Mouse (Mus musculus) G1E (cell line): Measurements from ENCODE around the gene Lrriq4. TPM values are rescaled to one million over a fixed set of nuclear protein-coding genes. Genes with fewer than 3 reads are reported as not detected.
A peak's percentile ranks its signal among the peaks of the same experiment; 100 is the strongest.

Experiments
- ATAC-seq: 2 replicates; pipeline ENCODE4 v1.8.0; 2016; ENCODE audit warnings: mild to moderate bottlenecking; ENCODE audit not compliant: insufficient number of reproducible peaks, poor library complexity, low FRiP score, severe bottlenecking; ENCODE audit errors: extremely low read depth
- DNase-seq: peaks from one replicate; pipeline ENCODE4 v3.0.0; 2012; ENCODE audit warnings: low spot score
- H3K27me3 ChIP-seq: 2 replicates; pipeline ENCODE4 v1.6.1; 2012; ENCODE audit warnings: mild to moderate bottlenecking, low read length, inconsistent platforms; ENCODE audit not compliant: insufficient read depth
- H3K36me3 ChIP-seq: replicated peaks from 2 replicates; pipeline ENCODE3; 2012; ENCODE audit warnings: mild to moderate bottlenecking, inconsistent platforms
- H3K4me1 ChIP-seq: 2 replicates; pipeline ENCODE4 v1.6.1; 2012; ENCODE audit warnings: low read depth, low read length, inconsistent platforms, mixed read lengths; ENCODE audit not compliant: insufficient read depth
- H3K4me3 ChIP-seq: 2 replicates; pipeline ENCODE4 v1.5.1; 2012; ENCODE audit warnings: low read depth, mild to moderate bottlenecking, inconsistent platforms, low read length, moderate library complexity, mixed read lengths
- H3K9me3 ChIP-seq: replicated peaks from 2 replicates; pipeline ENCODE4 v1.6.1; 2012; ENCODE audit warnings: inconsistent platforms
- CTCF ChIP-seq: IDR thresholded peaks from 2 replicates; pipeline ENCODE4 v1.5.1; 2012; ENCODE audit warnings: low read depth, low read length, inconsistent platforms, mixed read lengths
- GATA1 ChIP-seq: IDR thresholded peaks from 2 replicates; pipeline ENCODE4 v1.6.1; 2012; ENCODE audit warnings: borderline replicate concordance, low read length, inconsistent platforms, mixed read lengths
- GATA2 ChIP-seq: IDR thresholded peaks from 2 replicates; pipeline ENCODE4 v1.6.1; 2012; ENCODE audit warnings: low read depth, low read length, inconsistent platforms, borderline replicate concordance
- POLR2AphosphoS5 ChIP-seq: IDR thresholded peaks from 2 replicates; pipeline ENCODE4 v1.6.1; 2012; ENCODE audit warnings: low read depth, low read length, inconsistent platforms; ENCODE audit not compliant: insufficient replicate concordance
- TAL1 ChIP-seq: conservative IDR thresholded peaks from 2 replicates; pipeline ENCODE4 v1.6.1; 2012; ENCODE audit warnings: low read depth, low read length, inconsistent platforms, mixed read lengths
- polyA plus RNA-seq: library from polyadenylated mRNA; stranded (reverse); fragments of >175 nt; gene quantifications from 2 replicates; pipeline ENCODE4 v1.2.3, GENCODE M21; 2012
- total RNA-seq, 2 experiments: library from RNA; stranded (forward) in 1 of 2; stranded (reverse) in 1 of 2; fragments of 200-1000 nt in 1 of 2; fragments of >200 nt in 1 of 2; fragmentation: Nextera tagmentation in 1 of 2; gene quantifications; 2 replicates each; pipeline ENCODE4 v1.2.3; 2014 to 2017

Lrriq4 gene
- total and polyA plus RNA-seq, 3 experiments = 0.11 TPM; not detected in 2

DNA sequence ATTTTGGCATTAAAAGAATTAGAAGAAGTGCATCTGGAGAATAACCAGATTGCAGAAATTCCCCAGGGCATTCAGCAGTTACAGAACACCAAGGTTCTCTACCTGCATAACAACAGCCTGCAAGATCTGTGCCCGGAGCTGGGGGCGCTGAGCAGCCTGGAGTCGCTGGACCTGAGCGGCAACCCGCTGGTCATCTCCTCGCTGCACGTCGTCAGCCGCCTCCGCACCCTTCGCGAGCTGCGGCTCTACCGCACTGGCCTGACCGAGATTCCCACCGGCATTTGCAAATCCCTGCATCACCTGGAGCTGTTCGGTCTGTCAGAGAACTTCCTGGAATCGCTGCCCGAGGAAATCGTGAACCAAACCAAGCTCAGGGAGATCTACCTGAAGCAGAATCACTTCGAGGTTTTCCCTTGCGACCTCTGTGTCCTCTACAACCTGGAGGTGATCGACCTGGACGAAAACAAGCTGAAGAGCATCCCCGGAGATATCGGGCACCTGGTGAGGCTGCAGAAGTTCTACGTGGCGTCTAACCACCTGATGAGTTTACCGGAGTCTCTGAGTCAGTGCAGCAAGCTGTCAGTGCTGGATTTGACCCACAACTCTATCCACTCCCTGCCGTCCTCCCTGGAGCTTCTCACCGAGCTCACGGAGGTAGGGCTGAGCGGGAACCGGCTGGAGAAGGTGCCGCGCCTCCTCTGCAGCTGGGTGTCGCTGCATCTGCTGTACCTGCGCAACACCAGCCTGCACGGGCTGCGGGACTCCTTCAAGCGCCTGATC lies 5.9 kb downstream of the Lrriq4 start:
- peaks cover 19% of the 10 kb centered on the region for H3K27me3 ChIP-seq
- H3K4me3 ChIP-seq = no peak overlapping the region
- no peaks in the 10 kb centered on the region for H3K36me3 ChIP-seq
- H3K9me3 ChIP-seq = no peaks in the 10 kb centered on the region
- no peak for TF ChIP-seq CTCF
- no peak for TF ChIP-seq TAL1
- peaks cover 5% of the 10 kb centered on the region for H3K4me1 ChIP-seq
- ATAC-seq (no peak), DNase-seq (no peak)

DNA sequence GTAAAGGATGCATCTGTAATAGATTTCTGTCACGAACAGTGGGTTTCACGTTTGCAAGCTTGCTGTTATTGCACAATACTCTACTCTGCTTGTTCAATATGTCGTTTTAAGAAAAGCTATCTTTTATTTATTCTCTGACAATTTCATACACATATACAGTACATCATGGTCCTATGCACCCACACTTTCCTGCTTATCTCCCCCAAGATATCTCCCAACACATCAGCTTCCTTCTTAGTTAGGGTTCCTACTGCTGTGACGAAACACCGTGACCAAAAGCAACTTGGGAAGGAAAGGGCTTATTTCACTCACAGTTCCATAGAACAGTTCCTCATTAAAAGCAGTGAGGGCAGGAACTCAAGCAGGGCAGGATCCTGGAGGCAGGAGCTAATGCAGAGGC lies 11.6 kb downstream of the Lrriq4 start:
- TF ChIP-seq TAL1 (no peak), GATA2 (no peak), CTCF (no peak)
- H3K9me3 ChIP-seq = no peaks in the 10 kb centered on the region
- H3K36me3 ChIP-seq = no peaks in the 10 kb centered on the region
- no peak overlapping the region for H3K4me3 ChIP-seq
- peaks cover 3% of the 10 kb centered on the region; the same call in 1 of the 2 replicates for H3K27me3 ChIP-seq
- no peak for DNase-seq
- H3K4me1 ChIP-seq = no peaks in the 10 kb centered on the region
- no peak for ATAC-seq

DNA sequence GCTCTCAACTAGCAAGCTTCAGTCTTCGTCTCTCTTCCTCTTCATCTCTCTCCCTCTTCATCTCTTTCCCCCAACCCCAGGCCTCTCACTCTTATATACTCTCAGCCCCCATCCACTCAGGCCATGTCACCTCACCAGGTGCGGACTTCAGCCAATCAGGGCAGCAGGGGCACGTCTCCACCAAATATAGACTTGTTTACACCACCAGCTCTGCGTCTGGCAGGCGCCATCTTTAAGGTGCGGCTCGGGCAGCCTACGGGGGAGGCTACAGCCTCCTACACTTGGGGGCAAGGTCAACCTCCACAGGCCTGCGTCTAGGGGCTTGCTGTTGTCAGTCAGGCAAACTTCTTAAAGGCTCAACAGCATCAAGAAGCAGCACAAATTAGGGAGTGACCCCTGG lies 14.2 kb downstream of the Lrriq4 start:
- H3K27me3 ChIP-seq = peaks cover 3% of the 10 kb centered on the region; the same call in 1 of the 2 replicates
- TF ChIP-seq GATA2 (no peak), CTCF (no peak), POLR2AphosphoS5 (no peak), GATA1 (no peak), TAL1 (no peak)
- DNase-seq = no peak
- H3K4me3 ChIP-seq = no peak overlapping the region
- H3K9me3 ChIP-seq = no peaks in the 10 kb centered on the region
- no peak for ATAC-seq
- no peaks in the 10 kb centered on the region for H3K4me1 ChIP-seq
- no peaks in the 10 kb centered on the region for H3K36me3 ChIP-seq

DNA sequence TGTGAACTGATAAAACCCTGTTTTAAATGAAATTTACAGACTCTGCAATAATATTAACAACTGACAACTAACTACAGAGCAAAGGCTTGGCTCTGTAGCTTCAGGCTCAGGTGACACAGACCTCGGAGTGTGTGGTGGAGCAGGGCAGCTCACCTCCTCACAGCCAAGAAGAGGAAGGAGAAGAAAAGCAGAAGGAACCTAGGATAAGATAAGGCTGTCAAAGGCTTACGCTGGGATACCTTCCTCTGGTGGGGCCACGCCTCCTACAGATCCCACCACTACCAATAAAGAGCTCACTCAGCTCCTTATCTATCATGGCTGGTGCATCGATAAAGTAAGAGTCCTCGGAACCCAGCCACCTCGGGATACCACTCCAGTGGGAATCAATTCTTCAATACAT lies 38.9 kb downstream of the Lrriq4 start:
- ATAC-seq (peak; percentile 15; the same call in 1 of the 2 replicates), DNase-seq (no peak)
- no peak overlapping the region for H3K4me3 ChIP-seq
- H3K9me3 ChIP-seq = no peaks in the 10 kb centered on the region
- H3K27me3 ChIP-seq = peaks cover 18% of the 10 kb centered on the region
- no peaks in the 10 kb centered on the region for H3K36me3 ChIP-seq
- peaks cover 5% of the 10 kb centered on the region; the same call in 1 of the 2 replicates for H3K4me1 ChIP-seq
- no peak for TF ChIP-seq CTCF
- TF ChIP-seq TAL1 = no peak
- TF ChIP-seq GATA2 = no peak
- TF ChIP-seq GATA1 = no peak
- TF ChIP-seq POLR2AphosphoS5 = no peak

DNA sequence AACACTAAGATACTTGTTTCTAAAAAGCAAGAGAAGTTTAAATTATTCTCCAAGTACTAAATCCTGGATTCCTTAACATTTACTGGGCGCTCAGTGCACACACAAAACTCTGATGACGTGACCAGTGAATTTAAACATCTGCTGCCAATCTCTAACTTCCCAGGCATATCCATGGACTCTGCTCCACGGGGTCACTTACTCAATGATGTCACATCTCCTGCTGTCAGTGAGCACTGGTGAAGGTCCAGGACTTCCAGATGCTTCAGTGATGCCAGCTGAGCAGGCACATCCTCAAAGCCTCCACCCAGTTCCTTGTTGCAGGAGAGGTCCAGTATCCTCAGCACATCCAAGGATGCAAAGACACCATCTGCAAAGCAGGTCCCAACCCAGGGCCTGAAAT lies 42.9 kb downstream of the Lrriq4 start:
- ATAC-seq (no peak), DNase-seq (no peak)
- Histone ChIP-seq H3K36me3 (no peaks in the 10 kb centered on the region), H3K27me3 (peaks cover 37% of the 10 kb centered on the region), H3K4me3 (no peak overlapping the region), H3K4me1 (peaks cover 5% of the 10 kb centered on the region; the same call in 1 of the 2 replicates), H3K9me3 (no peaks in the 10 kb centered on the region)
- TF ChIP-seq POLR2AphosphoS5 (no peak), CTCF (no peak), TAL1 (no peak), GATA1 (no peak), GATA2 (no peak)

DNA sequence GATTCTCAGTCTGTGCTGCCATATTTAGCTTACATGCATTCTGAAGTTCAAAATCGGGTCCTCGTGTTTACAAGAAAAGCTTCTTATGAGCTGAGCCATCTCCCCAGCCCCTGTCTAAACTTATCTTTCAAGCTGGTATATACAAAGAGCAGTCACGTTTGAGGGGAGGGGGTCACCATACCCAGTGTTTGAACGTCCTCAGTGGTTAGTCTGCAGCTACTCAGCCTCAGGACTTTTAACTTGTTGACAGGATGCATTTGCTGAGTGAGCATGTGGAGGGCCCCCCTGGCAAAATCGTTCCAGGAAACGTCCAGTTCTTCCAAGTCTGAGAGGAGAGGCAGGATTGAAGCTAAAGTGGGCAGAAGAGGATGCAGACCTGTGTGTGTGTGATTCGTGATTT lies 46.7 kb downstream of the Lrriq4 start:
- H3K4me1 ChIP-seq = no peaks in the 10 kb centered on the region
- no peak for DNase-seq
- no peaks in the 10 kb centered on the region for H3K36me3 ChIP-seq
- ATAC-seq = no peak
- TF ChIP-seq GATA1 (no peak), TAL1 (no peak), CTCF (no peak), POLR2AphosphoS5 (no peak), GATA2 (no peak)
- H3K4me3 ChIP-seq = no peak overlapping the region
- H3K27me3 ChIP-seq = peaks cover 30% of the 10 kb centered on the region
- no peaks in the 10 kb centered on the region for H3K9me3 ChIP-seq

DNA sequence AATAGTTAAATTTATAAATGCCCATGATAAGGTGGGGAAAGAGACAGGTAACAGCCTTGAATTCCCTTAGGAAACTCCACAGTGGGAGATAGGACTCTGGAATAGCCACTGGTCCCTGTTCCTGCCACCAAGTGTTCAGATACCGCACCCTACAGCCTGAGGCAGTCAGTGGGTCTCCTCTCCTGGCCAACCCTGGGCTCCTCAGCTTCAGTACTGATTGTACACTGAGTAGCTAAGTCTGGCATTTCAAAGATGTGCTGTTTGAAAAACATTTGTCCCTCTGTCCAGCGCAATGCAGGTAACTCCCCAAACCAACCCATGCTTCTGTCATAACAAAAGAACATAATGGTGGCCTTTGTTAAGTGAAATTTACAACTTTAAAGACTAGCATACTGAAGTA lies 51.4 kb downstream of the Lrriq4 start:
- TF ChIP-seq TAL1 = no peak
- TF ChIP-seq CTCF = no peak
- no peak for TF ChIP-seq GATA2
- no peak for TF ChIP-seq POLR2AphosphoS5
- Histone ChIP-seq H3K36me3 (no peaks in the 10 kb centered on the region), H3K9me3 (no peaks in the 10 kb centered on the region), H3K27me3 (peaks cover 25% of the 10 kb centered on the region), H3K4me1 (peaks cover 8% of the 10 kb centered on the region), H3K4me3 (no peak overlapping the region)
- DNase-seq = no peak
- ATAC-seq = no peak
